Mouse (Mus musculus): ENCODE data around the gene Sos2.
"Not testable (repeated sequence)": the region's sequence is repeated elsewhere in the genome, so short reads cannot be mapped to it uniquely, and the experiment has no call there.

- TF ChIP-seq POLR2A (IDR thresholded peaks at IDR 0.05; ENCODE audit: insufficient read length, low read depth); CEBPB (IDR thresholded peaks at IDR 0.05; ENCODE audit: insufficient read depth, poor library complexity, severe bottlenecking); MYOD1 (IDR thresholded peaks at IDR 0.05; ENCODE audit: control insufficient read depth in 1 of 3, insufficient read length in 2 of 3, low read depth in 2 of 3); USF1 (IDR thresholded peaks at IDR 0.05; ENCODE audit: low read depth): not testable (repeated sequence)
These were observed 63.1 kb downstream of the Sos2 start for GRCm38 (mm10) chr12:69618590-69618989.
